Mouse (Mus musculus) gastrocnemius, adult 2 months (tissue): ENCODE measurements at regions not wholly inside any gene's neighbourhood (a gene's known extent, or its start where the extent isn't known, plus 50 kb on each side); places are given as distances from the start of the nearest gene placed in this dataset.

Experiments
- DNase-seq: peaks from one replicate; pipeline ENCODE4 v3.0.0; 2022
- H3K27ac ChIP-seq: fragments of 200-600 bp; 2 replicates; pipeline ENCODE4 v1.8.1; 2022; ENCODE audit warnings: mild to moderate bottlenecking
- H3K4me3 ChIP-seq: fragments of 200-600 bp; 2 replicates; pipeline ENCODE4 v1.8.1; 2022; ENCODE audit warnings: mild to moderate bottlenecking, moderate library complexity
- CTCF ChIP-seq: fragments of 200-600 bp; IDR thresholded peaks from 2 replicates; pipeline ENCODE4 v1.8.1; 2022; ENCODE audit warnings: antibody characterized with exemption, mild to moderate bottlenecking, moderate library complexity
- intact Hi-C: fragments of 180-260 bp; cut with DNase I; formaldehyde crosslinking; loops from one replicate; pipeline ENCODE4 v1.15.1; 2025

- intact Hi-C loops, result no loop called here
- no peak for TF ChIP-seq CTCF
These were observed 207.4 kb downstream of the Mex3b start for GRCm38 (mm10) chr7:83074399-83074970.

GRCm38 (mm10) chr7:83075159-83075952 lies 208.2 kb downstream of the Mex3b start:
- H3K27ac ChIP-seq, result no peak overlapping the region
- intact Hi-C loops, result no loop called here
- DNase-seq, result no peak
- no peak for TF ChIP-seq CTCF
- no peak overlapping the region for H3K4me3 ChIP-seq

More at GRCm38 (mm10) chr7:83074399-83074970, 207.4 kb downstream of the Mex3b start:
- DNase-seq, result no peak
- Histone ChIP-seq H3K4me3 (no peak overlapping the region), H3K27ac (no peak overlapping the region)

- TF ChIP-seq CTCF, result no peak
- Histone ChIP-seq H3K4me3 (no peak overlapping the region), H3K27ac (no peak overlapping the region)
- intact Hi-C loops, result no loop called here
- no peak for DNase-seq
These were observed 210.1 kb downstream of the Mex3b start for GRCm38 (mm10) chr7:83077035-83077918.

- Histone ChIP-seq H3K4me3 (no peak overlapping the region), H3K27ac (no peak overlapping the region)
- no peak for DNase-seq
- no peak for TF ChIP-seq CTCF
- intact Hi-C loops, result no loop called here
These were observed 210.8 kb downstream of the Mex3b start for GRCm38 (mm10) chr7:83077919-83078265.

GRCm38 (mm10) chr7:83078695-83079094 lies 211.6 kb downstream of the Mex3b start:
- Histone ChIP-seq H3K27ac (no peak overlapping the region), H3K4me3 (no peak overlapping the region)
- TF ChIP-seq CTCF, result no peak
- DNase-seq, result no peak
- intact Hi-C loops, result no loop called here

GRCm38 (mm10) chr7:83079842-83080241 lies 212.7 kb downstream of the Mex3b start:
- TF ChIP-seq CTCF, result no peak
- intact Hi-C loops, result no loop called here
- H3K27ac ChIP-seq, result no peak overlapping the region
- H3K4me3 ChIP-seq, result no peak overlapping the region
- no peak for DNase-seq

GRCm38 (mm10) chr7:83084496-83085082 lies 217.5 kb downstream of the Mex3b start:
- Histone ChIP-seq H3K27ac (no peak overlapping the region), H3K4me3 (no peak overlapping the region)
- TF ChIP-seq CTCF, result no peak
- intact Hi-C loops, result no loop called here
- DNase-seq, result no peak

GRCm38 (mm10) chr7:83085547-83086158 lies 218.5 kb downstream of the Mex3b start:
- Histone ChIP-seq H3K27ac (no peak overlapping the region), H3K4me3 (no peak overlapping the region)
- DNase-seq, result no peak
- TF ChIP-seq CTCF, result no peak
- intact Hi-C loops, result no loop called here

GRCm38 (mm10) chr7:83087408-83087807 lies 220.3 kb downstream of the Mex3b start:
- no peak overlapping the region for H3K4me3 ChIP-seq
- TF ChIP-seq CTCF, result no peak
- intact Hi-C loops, result no loop called here
- H3K27ac ChIP-seq, result no peak overlapping the region
- DNase-seq, result no peak

- no peak for DNase-seq
- H3K27ac ChIP-seq, result no peak overlapping the region
- no peak overlapping the region for H3K4me3 ChIP-seq
- TF ChIP-seq CTCF, result no peak
- intact Hi-C loops, result no loop called here
These were observed 221.0 kb downstream of the Mex3b start for GRCm38 (mm10) chr7:83088125-83088524.

- Histone ChIP-seq H3K27ac (no peak overlapping the region), H3K4me3 (0 out of 2 replicates have a peak overlapping the region, but pooled peaks have one; percentile 2)
- intact Hi-C loops, result no loop called here
- no peak for DNase-seq
- no peak for TF ChIP-seq CTCF
These were observed 222.3 kb downstream of the Mex3b start for GRCm38 (mm10) chr7:83089330-83089982.

- H3K4me3 ChIP-seq, result no peak overlapping the region
- intact Hi-C loops, result no loop called here
- no peak for DNase-seq
- no peak overlapping the region for H3K27ac ChIP-seq
- no peak for TF ChIP-seq CTCF
These were observed 226.8 kb downstream of the Mex3b start for GRCm38 (mm10) chr7:83093923-83094355.
